Mouse (Mus musculus): ENCODE measurements around the gene Mef2b. TPM values are rescaled to one million over a fixed set of nuclear protein-coding genes. Genes with fewer than 3 reads are reported as not detected.

Gene Mef2b
- polyA plus RNA-seq, 1 experiment = 2.3 TPM

DNA sequence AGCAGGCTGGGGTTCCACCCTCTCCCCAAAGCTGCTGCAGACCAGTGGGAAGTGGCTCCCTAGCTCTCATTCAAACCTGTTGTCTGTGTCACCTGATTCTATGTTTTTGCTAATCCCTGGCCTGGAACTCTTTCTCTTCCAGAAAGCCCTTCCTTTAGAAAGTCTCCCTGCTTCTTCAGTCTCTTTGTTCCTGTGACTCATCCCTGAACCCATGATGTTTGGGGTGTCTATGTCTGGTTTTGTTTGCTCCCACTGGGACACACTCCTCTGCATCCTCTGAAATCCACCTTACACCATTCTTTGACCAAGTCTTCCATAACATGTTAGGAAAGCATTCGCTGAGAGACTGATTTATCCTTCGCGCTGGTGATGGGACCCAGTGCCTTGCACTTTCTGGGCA lies 9.4 kb upstream of the Mef2b start:
- TF ChIP-seq POLR2A (IDR thresholded peaks at IDR 0.05; ENCODE audit: low read depth, low read length) (no peak), CTCF (IDR thresholded peaks at IDR 0.05; ENCODE audit: extremely low read depth, insufficient read depth, insufficient read length, insufficient replicate concordance) (no peak)
- H3K27me3 ChIP-seq (ENCODE audit: control insufficient read depth, insufficient read depth, low read length) = no peaks in the 10 kb centered on the region
- H3K4me1 ChIP-seq (ENCODE audit: control insufficient read depth, insufficient read depth, insufficient read length) = peaks cover 3% of the 10 kb centered on the region; the same call in 1 of the 2 replicates
- WGBS = 96% methylated on average over 3 of the region's 3 CpGs
- H3K27ac ChIP-seq (ENCODE audit: insufficient read depth, low read length) = no peak overlapping the region
- peaks cover 2% of the 10 kb centered on the region for H3K36me3 ChIP-seq (ENCODE audit: control insufficient read depth, insufficient read depth, low read length)
- DNase-seq (ENCODE audit: low read depth in 1 of 2, low spot score in 2 of 2) = no peak
- no peak overlapping the region for H3K4me3 ChIP-seq (ENCODE audit: extremely low read depth, insufficient read depth, insufficient read length)

DNA sequence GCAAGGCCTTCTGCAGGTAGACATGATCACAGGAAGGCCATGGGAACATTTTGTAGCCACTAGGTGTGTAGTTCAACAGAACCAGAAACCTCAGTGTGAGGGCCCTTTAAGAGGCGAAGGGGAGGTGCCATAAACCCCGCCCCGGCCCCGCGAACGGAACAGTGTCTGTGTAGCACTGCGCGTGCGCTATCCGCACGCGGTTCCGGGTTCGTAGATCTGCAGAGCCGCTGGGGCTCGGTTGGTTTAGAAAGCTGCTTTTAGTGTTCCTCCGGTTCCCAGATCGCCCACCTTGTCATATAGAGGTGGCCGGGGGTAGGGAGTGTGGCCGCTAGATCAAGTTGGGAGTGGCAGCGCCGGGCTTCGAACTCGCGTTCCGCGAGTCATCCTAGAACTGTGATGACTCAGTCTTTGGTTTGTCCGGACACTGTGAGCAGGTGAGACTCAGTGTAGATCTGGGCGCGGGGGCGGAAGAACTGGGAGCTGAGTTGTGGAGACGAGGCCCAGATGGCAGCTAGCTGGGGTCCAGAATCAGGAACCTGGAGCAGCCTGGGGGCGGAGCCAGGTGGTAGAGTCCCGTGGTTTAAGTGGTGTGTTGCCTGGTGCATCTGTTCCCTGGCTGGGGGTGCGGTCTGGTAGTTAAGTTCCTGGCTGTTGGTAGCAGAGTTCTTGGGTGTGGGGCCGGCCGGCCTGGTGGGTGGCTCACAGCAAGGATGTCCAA lies 8.2 kb upstream of the Mef2b start, which contains the start of gene Nr2c2ap:
Gene Nr2c2ap, plus strand, starts transcription at position 168 of the 718 bp plus-strand sequence.
- peak; percentile 81 to 84 for DNase-seq (ENCODE audit: low read depth in 1 of 2, low spot score in 2 of 2)
- Histone ChIP-seq H3K36me3 (ENCODE audit: control insufficient read depth, insufficient read depth, low read length) (peaks cover 2% of the 10 kb centered on the region), H3K27me3 (ENCODE audit: control insufficient read depth, insufficient read depth, low read length) (no peaks in the 10 kb centered on the region), H3K4me1 (ENCODE audit: control insufficient read depth, insufficient read depth, insufficient read length) (peaks cover 3% of the 10 kb centered on the region; the same call in 1 of the 2 replicates), H3K4me3 (ENCODE audit: extremely low read depth, insufficient read depth, insufficient read length) (peak within 1 kb of the TSS; percentile 88), H3K27ac (ENCODE audit: insufficient read depth, low read length) (peak within 1 kb of the TSS; percentile 70)
- WGBS = under 1% methylated on average over 37 of the region's 37 CpGs
- no peak for TF ChIP-seq CTCF (IDR thresholded peaks at IDR 0.05; ENCODE audit: extremely low read depth, insufficient read depth, insufficient read length, insufficient replicate concordance)
- TF ChIP-seq POLR2A (IDR thresholded peaks at IDR 0.05; ENCODE audit: low read depth, low read length) = peak; percentile 50; the same call in 1 of the 2 replicates

- DNase-seq (ENCODE audit: low read depth in 1 of 2, low spot score in 2 of 2) = no peak
- Histone ChIP-seq H3K36me3 (ENCODE audit: control insufficient read depth, insufficient read depth, low read length) (peaks cover 2% of the 10 kb centered on the region), H3K27me3 (ENCODE audit: control insufficient read depth, insufficient read depth, low read length) (no peaks in the 10 kb centered on the region), H3K27ac (ENCODE audit: insufficient read depth, low read length) (no peak overlapping the region), H3K4me1 (ENCODE audit: control insufficient read depth, insufficient read depth, insufficient read length) (peaks cover 9% of the 10 kb centered on the region; the same call in 1 of the 2 replicates), H3K4me3 (ENCODE audit: extremely low read depth, insufficient read depth, insufficient read length) (no peak overlapping the region)
- no peak for TF ChIP-seq POLR2A (IDR thresholded peaks at IDR 0.05; ENCODE audit: low read depth, low read length)
- no peak for TF ChIP-seq CTCF (IDR thresholded peaks at IDR 0.05; ENCODE audit: extremely low read depth, insufficient read depth, insufficient read length, insufficient replicate concordance)
- 90% methylated on average over 5 of the region's 5 CpGs for WGBS
These were observed 5.4 kb upstream of the Mef2b start for GRCm38 (mm10) chr8:70134086-70134485.

DNA sequence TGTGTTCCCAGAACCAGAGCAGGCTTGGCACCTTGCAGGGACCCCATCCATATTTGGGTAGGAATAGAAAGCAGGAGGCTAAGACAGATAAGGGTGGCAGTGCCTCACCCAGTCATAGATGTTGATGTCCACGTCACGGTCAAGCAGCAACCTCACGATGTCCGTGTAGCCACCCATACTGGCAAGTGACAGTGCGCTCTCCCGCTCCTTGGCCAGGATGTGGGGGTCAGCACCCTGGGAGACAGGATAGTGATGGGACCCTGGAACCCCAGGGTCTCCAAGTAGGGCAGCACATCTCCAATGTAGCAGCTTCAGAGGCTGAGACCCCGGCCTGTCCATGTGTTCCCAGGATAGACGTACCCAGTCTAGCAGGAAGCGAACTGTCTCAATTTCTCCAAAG lies 4.6 kb upstream of the Mef2b start:
- WGBS = 95% methylated on average over 9 of the region's 9 CpGs
- peaks cover 9% of the 10 kb centered on the region; the same call in 1 of the 2 replicates for H3K4me1 ChIP-seq (ENCODE audit: control insufficient read depth, insufficient read depth, insufficient read length)
- H3K4me3 ChIP-seq (ENCODE audit: extremely low read depth, insufficient read depth, insufficient read length) = no peak overlapping the region
- no peak for DNase-seq (ENCODE audit: low read depth in 1 of 2, low spot score in 2 of 2)
- TF ChIP-seq POLR2A (IDR thresholded peaks at IDR 0.05; ENCODE audit: low read depth, low read length) = no peak
- no peak for TF ChIP-seq CTCF (IDR thresholded peaks at IDR 0.05; ENCODE audit: extremely low read depth, insufficient read depth, insufficient read length, insufficient replicate concordance)
- H3K36me3 ChIP-seq (ENCODE audit: control insufficient read depth, insufficient read depth, low read length) = peaks cover 2% of the 10 kb centered on the region
- no peaks in the 10 kb centered on the region for H3K27me3 ChIP-seq (ENCODE audit: control insufficient read depth, insufficient read depth, low read length)
- no peak overlapping the region for H3K27ac ChIP-seq (ENCODE audit: insufficient read depth, low read length)

GRCm38 (mm10) chr8:70136591-70136990 lies 2.9 kb upstream of the Mef2b start:
- DNase-seq (ENCODE audit: low read depth in 1 of 2, low spot score in 2 of 2) = no peak
- 90% methylated on average over 4 of the region's 4 CpGs for WGBS
- Histone ChIP-seq H3K27me3 (ENCODE audit: control insufficient read depth, insufficient read depth, low read length) (no peaks in the 10 kb centered on the region), H3K36me3 (ENCODE audit: control insufficient read depth, insufficient read depth, low read length) (peaks cover 2% of the 10 kb centered on the region), H3K27ac (ENCODE audit: insufficient read depth, low read length) (no peak overlapping the region), H3K4me1 (ENCODE audit: control insufficient read depth, insufficient read depth, insufficient read length) (peaks cover 17% of the 10 kb centered on the region; the same call in 1 of the 2 replicates), H3K4me3 (ENCODE audit: extremely low read depth, insufficient read depth, insufficient read length) (no peak overlapping the region)
- TF ChIP-seq POLR2A (IDR thresholded peaks at IDR 0.05; ENCODE audit: low read depth, low read length) (no peak), CTCF (IDR thresholded peaks at IDR 0.05; ENCODE audit: extremely low read depth, insufficient read depth, insufficient read length, insufficient replicate concordance) (no peak)

- peaks cover 8% of the 10 kb centered on the region for H3K36me3 ChIP-seq (ENCODE audit: control insufficient read depth, insufficient read depth, low read length)
- TF ChIP-seq POLR2A (IDR thresholded peaks at IDR 0.05; ENCODE audit: low read depth, low read length) (no peak), CTCF (IDR thresholded peaks at IDR 0.05; ENCODE audit: extremely low read depth, insufficient read depth, insufficient read length, insufficient replicate concordance) (no peak)
- no peak overlapping the region for H3K4me3 ChIP-seq (ENCODE audit: extremely low read depth, insufficient read depth, insufficient read length)
- no peaks in the 10 kb centered on the region for H3K27me3 ChIP-seq (ENCODE audit: control insufficient read depth, insufficient read depth, low read length)
- H3K27ac ChIP-seq (ENCODE audit: insufficient read depth, low read length) = no peak overlapping the region
- WGBS = 79% methylated on average over 4 of the region's 4 CpGs
- peaks cover 17% of the 10 kb centered on the region; the same call in 1 of the 2 replicates for H3K4me1 ChIP-seq (ENCODE audit: control insufficient read depth, insufficient read depth, insufficient read length)
- no peak for DNase-seq (ENCODE audit: low read depth in 1 of 2, low spot score in 2 of 2)
These were observed 1.6 kb upstream of the Mef2b start for GRCm38 (mm10) chr8:70137890-70138289.

- TF ChIP-seq CTCF (IDR thresholded peaks at IDR 0.05; ENCODE audit: extremely low read depth, insufficient read depth, insufficient read length, insufficient replicate concordance) = no peak
- no peak for TF ChIP-seq POLR2A (IDR thresholded peaks at IDR 0.05; ENCODE audit: low read depth, low read length)
- no peak for DNase-seq (ENCODE audit: low read depth in 1 of 2, low spot score in 2 of 2)
- H3K36me3 ChIP-seq (ENCODE audit: control insufficient read depth, insufficient read depth, low read length) = peaks cover 19% of the 10 kb centered on the region
- H3K4me3 ChIP-seq (ENCODE audit: extremely low read depth, insufficient read depth, insufficient read length) = peak overlapping the region; percentile 77
- H3K27me3 ChIP-seq (ENCODE audit: control insufficient read depth, insufficient read depth, low read length) = no peaks in the 10 kb centered on the region
- WGBS = 5% methylated on average over 9 of the region's 9 CpGs
- peaks cover 17% of the 10 kb centered on the region; the same call in 1 of the 2 replicates for H3K4me1 ChIP-seq (ENCODE audit: control insufficient read depth, insufficient read depth, insufficient read length)
- peak overlapping the region; percentile 79 for H3K27ac ChIP-seq (ENCODE audit: insufficient read depth, low read length)
These were observed 470 bp downstream of the Mef2b start for GRCm38 (mm10) chr8:70139981-70140380.
